Mouse (Mus musculus) Muller cell, postnatal 12 days (primary cell): Measurements from ENCODE around the gene Dennd5a.
A peak's percentile ranks its signal among the peaks of the same experiment; 100 is the strongest.

Experiments used
- DNase-seq: peaks from one replicate; pipeline ENCODE4 v3.0.0-alpha.2; 2015; ENCODE audit errors: inconsistent ontology term

Gene Dennd5a

DNA sequence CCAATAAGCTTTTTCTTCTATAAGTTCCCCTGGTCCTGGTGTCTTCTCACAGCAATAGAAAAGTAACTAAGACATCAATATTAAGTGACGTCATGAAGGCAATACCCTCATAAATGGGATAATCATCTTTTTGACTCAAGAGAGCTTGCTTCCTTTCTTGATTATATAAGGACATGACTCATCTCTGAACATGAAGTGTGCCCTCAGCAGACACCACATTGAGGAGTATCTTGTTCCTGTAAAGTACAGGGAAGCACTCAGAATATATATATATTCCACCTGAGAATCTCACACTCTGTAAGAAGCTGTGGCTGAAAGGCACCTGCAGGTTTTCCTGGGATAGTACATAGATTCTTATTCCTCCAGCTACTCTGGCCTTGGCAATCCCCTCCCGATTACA is 77.7 kb downstream of the Dennd5a start:
- no peak for DNase-seq

DNA sequence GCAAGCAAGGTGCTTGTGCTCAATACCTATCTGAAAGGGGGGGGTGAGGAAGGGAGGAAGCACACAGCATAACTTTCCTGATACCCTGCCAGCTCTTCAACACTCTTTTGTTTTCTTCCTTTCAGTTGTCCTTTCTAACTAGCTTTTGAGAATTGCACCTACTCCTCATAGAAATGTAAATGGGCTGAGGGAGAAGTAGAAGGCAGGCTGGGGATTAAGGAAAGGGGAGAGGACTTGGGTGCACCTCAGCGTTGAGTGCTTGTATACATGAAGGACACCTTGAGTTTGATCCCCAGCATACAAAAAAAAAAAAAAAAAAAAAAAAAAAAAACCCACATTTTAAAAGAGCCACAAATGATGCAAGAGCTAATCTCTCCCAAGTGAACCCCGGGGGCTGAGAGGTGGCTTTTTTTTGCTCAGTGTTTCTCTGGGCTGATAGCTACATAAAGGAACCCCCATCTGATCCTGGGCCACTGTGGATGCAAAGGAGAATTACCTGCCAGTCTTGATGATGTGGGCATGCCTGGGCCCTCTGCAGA is 78.6 kb downstream of the Dennd5a start:
- DNase-seq = no peak

DNA sequence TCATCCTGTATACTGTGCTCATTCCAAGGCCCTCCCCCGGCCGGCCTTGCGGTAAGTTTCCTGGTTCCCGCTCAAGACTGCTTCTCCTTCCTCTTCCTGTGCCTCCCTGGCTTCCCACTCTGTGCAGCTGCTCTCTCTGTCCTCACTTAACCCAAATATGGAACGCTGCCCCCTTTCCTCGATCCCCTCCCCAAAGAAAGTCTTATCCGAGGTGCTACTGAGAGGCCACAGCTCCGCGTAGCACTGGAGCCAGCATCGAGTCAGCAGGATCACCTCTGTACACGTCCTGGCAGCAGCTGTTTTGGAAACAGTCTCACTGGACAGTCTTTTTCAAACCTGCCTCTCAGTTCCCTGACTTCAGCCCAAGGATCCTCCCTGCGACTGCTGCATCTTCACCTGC is 81.1 kb downstream of the Dennd5a start:
- DNase-seq = no peak

DNA sequence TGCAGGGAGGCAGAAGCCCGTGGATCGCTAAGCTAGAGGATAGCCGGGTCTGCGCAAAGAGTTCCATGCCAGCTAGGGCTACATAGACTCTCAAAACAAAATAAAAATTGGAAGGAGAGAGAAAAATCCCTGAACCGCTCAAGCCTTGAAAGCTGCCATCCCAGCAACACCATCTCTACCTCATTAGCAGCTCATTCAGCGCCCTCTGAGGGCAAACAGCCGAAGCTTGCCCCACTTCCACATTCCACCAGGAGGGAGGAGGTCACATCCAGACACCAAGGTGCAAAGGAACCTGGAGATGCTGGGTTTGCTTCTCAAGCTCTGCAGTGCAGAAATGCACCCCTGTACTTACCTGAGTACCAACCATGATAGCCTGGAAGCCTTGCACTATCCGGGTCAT is 84.2 kb downstream of the Dennd5a start:
- DNase-seq = no peak

DNA sequence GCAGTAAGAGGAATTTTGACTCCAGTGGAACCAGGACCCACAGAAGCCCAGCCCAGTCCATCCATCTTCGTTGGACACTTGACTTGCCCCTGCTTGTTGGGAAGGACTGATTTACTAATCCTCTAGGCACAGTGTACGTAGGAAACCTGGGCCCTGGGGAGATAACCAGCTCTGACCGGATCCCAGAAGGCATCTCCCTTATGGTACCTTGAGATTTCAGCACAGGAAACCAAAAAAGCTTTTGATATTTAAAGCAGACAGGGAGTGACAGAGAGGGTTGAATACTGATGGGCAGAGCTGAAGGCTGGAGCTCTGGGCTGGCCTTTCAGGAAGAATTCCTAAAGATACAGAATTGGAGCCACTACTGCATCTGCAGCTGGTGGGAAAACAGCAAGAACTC is 84.7 kb downstream of the Dennd5a start:
- no peak for DNase-seq

DNA sequence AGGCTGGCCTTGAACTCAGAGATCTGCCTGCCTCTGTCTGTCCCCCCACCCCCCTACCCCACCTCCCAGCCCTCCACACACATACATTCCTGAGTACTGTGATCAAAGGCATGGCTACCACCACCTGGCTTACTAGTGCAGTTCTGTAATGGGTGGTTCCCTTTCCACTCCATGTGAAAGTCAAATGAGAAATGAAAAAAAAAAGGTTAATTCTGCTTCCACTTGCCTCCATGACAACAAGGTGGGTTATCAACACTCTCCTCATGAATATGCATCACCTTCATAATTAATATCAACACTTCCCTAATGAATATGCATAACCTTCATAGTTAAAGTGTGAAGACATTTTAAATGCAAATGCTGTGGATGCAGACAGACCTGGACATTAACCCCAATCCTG is 85.2 kb downstream of the Dennd5a start:
- no peak for DNase-seq

DNA sequence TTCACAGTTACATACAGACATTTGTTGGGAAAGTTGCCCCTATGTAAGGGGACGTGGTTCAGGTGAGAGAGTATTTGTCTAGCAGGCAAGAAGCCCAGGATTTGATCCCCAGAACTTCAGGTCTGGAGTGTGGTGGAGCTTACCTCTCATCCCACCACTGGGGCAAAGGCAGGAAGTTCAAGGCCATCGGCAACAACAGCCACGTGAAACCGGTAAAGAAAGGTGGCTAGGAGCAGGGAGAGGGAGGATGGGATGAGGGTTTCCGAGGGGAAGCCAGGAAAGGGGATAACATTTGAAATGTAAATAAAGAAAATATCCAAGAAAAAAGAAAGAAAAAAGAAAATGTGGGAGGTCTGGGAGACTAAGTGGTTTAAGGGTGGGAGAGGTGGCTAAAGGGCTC is 87.1 kb downstream of the Dennd5a start:
- no peak for DNase-seq

DNA sequence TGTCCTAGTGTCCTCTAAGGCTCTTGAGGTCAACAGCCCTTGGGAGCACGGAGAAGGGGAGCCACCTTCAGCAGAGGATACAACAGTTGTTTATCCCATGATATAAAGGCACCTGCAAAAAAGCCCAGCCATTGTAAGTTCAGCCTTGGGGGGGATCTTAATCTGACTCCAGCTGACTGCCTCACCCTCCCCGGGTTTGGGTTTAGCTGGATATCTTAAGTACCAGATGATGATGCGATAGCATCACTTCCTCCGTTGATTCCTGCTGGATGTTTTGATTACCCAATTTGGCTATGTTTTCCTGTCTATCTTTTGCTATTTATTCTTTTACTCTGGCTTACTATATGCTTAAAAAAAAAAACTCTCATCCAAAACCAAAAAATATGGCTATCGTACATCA is 89.0 kb downstream of the Dennd5a start:
- DNase-seq = no peak

DNA sequence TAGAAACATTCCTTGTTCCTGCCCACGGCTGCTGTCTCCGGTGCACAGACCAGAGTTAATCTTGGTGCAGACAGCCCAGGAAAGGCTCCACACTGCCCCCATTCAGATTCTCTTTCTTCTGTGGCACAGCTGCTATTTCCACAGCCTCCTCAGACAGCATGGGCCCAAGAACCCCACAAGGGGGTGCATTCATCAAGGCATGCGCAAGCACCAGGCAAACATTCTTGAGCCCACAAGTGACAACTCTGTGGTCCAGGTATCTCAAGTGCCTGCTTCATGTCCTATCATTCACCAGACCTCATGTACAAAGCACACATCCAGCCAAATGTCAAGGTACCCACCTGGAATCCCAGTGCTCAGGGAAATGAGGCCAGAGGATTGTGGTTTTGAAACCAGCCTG is 91.8 kb downstream of the Dennd5a start:
- DNase-seq = no peak

DNA sequence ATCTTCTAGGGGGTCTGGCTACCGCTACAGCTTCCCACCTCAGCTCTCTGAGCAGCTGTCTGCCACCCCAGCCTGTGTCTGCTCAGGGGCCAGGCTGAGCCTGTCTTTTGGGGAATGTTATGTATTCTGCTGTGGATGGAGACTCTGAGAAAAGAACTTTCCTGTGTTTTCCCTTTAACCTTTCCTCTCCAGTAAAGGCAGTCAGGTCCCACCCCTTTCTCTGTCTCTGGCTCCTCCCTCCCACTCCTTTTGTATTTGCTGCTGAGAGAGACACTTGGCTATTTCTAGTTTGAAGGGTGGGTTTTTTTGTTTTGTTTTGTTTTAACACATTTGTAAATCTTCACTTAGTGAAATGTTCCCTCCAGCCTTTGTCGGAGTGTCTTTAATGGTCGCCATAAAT is 93.6 kb downstream of the Dennd5a start:
- DNase-seq = no peak

DNA sequence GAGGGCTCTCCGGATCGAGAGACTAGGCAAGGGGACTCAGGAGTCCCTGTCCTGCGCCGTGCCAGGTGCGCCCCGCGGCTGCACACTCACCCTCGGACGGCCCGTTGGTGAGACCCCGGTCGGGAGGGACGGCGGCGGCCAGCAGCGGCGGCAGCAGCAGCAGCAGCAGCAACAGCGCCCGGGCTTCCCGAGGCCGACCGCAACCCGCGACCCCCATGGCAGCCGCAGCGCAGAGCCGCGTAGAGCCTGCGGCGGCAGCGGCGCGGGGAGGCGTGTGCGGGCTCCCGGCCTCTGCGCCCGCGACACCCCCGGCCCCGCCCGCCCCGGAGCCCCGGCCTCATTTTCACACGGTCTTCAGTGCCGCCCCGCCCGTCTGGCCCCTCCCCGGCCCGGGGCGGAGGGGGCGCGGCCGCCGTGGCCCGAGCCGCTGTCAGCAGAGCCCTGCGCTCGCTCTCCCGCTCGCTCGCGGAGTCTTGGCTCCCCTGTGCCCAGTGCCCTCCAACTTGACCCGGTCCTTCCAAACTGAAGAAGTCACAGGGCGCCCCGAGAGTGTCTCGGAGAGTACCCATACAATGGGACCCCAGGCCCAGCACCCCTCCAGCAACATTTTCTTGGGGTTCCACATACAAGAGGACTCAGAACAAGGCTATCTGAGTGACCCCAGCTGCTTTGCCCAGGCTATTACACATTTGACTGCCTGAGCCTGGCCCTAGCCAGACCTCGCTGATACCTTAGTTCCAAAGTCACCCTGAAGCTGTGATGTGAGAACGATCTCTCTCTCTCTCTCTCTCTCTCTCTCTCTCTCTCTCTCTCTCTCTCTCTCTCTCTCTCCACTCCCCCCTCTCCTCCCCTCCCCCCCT is 94.7 kb downstream of the Dennd5a start, which contains the start of gene Scube2:
Gene Scube2 (minus strand): TSS at position 310 of the 860 bp plus-strand sequence.
- peak; percentile 52 for DNase-seq

DNA sequence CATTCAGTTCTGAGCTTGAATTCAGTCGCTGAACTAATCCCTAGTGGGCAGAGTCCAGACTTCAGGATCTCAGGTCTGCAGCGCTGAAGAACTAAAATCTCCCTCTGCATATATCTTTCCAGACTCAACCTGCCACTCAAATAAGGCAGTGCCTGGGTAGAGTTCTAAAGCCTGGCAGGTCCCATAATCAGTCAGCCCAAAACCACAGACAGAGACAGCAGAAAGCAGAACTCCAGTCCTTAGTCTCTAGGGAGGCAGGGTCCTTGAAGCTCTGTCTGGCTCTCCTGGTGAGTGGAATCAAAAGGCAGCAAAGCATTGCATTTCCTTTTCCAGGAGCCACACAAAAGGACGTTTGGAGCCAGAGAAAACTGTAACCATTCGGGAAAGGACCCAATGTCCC is 96.7 kb downstream of the Dennd5a start:
- DNase-seq = no peak

DNA sequence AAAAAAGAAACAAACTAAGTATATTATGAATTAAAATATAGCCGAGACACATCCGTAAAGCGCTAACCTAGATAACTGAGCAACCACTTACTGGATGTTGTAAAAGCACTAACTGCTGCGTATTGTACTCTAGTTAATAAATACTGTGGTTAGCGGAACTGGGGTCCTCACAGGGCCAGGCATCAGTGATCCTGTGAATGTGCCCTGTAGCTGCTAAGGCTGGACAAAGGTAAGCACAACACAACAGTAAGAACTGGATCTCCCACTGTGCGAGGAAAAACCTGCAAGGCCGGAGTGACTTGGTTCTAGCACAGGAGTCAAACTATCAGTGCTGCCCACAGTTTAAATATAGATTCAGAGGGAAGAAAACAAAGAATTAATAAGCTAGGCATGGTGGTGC is 100.1 kb downstream of the Dennd5a start:
- no peak for DNase-seq

DNA sequence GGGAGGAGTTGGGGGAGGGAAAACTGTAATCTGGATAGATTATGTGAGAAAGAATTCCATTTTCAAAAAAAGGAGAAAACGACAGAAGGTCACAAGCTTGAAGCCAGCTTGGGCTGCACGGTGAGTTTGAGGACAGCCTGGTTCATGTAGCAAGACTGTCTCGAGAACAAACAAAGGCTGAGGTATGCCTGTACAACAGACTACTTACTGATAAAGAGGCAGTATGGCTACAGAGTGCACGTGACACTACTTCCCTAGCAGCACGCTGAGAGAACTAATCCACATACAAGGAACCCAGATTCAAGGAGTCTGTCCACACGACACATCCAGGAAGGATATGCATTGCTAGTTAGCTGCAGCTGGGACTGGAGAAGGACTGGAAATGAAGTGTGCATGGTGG is 100.9 kb downstream of the Dennd5a start:
- DNase-seq = no peak

DNA sequence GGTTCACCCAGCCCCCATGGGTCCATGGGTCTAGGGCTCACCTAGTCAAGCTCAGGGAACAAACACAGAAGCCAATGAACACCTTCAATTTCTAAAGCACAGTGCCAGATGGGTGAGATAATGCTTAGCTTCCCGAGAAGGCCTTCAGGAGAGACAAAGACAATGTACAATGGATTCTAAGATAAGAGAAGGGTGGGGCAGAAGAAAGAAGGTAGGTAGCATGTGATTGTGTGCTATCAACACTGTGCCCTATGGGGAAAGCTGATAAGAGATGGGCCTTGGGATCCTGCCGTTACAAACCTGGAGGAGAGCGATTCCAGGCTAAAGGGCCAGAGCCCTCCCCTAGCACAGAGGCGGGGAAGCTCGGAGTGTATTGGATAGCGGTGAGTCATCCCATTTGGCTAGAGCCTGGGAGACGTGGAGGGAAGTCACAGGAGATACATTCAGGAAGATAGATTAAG is 107.5 kb downstream of the Dennd5a start:
- DNase-seq = peak; percentile 32

DNA sequence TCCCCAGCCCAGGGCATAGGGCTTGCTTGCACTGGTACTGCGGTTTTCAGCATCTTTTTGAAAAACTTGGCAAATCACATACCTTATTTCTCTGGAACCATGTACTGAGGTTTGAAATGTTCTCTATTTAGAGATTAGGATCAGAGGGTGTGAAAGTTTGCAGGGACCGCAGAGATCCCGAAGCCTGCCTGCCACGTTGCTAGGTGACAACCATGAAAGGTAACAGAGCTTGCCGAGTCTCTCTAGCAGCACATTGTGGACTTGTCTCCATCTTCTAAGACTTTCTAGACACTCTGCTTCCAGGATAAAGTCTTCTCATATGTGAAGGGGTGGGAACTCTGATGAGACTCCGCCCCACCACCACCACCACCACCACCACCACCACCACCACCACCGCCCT is 108.3 kb downstream of the Dennd5a start:
- DNase-seq = no peak

DNA sequence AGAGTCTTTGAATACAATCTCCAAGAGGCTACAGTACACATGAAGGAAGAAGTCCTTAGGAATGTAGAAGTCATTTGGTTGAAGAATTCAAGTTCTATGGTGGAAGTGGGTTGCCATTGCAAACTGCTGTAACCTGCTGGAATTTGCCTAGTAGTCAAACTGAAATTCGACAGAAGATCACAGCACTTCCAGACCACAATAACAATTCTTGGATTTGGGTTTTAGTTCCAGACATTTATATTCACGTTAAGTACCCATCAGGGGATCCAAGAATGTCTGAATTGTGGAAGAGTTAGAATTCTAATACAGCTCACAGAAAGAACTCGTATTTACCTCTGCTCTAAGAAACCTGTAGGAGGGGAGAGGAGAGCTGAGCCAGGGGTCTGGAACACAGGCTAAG is 109.7 kb downstream of the Dennd5a start:
- no peak for DNase-seq

DNA sequence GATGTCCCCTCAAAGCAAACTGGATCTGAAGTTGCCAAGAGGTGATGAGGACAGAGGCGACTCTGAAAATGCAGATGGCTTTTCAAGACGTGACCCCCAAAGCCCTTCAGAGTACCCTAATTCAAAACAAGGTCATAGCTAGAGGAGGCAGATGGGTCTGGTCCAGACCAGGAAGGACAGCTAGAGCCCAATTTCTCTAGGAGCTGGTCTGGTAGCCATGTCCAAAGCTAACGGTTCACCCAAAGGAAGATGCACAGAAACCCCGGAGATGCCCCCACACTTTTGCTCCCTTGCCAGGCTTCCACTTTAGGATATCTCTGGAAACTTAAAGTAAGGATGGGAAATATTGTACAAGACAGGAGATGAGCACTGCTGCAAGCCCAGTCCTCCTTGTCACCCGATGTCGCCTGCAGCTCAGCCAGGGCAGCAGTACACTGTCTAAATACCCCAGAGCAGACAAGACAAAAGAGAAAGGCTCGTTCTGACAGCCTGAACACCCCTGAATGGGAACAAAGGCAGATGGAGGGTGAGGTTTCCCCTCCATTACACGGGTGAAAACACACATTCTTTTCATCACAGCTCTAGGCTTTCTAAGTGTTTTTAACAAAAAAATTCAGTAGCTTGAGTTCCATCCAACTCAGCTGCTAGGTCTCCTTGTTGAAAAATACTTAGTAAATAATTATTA is 110.4 kb downstream of the Dennd5a start:
- peak; percentile 62 for DNase-seq

DNA sequence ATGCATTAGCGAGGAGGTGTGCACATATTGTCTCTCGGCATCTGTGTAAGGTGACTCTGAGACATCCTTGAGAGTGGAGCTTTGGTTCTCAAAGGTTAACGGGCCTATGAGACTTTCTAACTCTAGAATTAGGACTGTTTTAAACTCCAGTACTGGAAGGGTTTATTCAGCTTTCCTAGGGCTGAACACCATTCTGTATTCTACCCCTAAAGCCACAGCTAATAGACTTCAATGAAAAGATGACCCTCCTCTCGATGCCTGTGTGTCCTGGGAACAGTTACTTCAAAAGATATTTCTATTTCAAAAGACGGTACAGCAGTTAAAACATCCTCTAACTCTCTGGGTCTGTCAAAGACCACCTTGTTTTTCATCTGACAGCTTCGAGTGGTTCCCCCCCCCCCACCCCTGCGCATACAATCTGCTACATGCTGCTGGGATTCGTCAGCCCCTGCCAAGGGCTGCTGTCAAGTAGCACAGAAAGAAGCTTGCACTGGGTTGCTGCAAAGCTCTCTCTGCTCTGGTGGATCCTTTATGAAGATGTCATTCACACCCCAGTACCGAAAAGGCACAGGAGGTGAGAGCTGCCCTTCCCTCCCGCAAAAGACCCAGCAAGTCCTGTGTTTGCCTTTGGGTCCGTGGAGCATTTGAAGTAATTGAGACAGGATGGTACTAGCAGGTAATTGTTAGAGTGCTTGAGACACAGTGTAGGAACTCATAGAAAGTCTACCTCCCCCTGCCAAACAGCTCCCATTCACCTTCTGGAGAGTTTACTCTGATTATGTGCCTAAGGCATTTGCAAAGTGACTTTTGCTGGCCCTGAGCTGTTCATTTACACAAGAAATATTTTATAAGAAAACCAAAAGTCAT is 111.2 kb downstream of the Dennd5a start:
- no peak for DNase-seq

DNA sequence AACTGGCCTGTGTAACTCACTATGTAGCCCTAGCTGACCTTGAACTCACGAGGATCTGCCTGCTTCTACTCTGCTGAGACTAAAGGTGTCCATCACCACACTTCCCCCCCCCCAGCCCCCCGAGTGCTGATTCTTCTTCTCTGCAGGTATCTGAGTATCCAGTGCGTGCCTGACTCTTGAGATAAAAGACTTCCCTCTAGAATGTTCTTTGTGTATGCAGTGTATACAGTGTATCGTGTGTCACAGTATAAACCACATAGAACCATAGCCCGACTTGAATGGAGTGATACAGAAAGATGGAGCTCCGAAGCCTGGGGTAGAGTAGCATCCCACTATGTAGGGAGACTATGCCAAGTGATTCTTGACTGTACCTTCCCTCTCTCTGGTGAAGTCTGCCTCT is 116.2 kb downstream of the Dennd5a start:
- no peak for DNase-seq
